Mouse (Mus musculus) C2C12 (cell line): Measurements from ENCODE around the gene Zfp266. TPM values are rescaled to one million over a fixed set of nuclear protein-coding genes. Genes with fewer than 3 reads are reported as not detected.
A peak's percentile ranks its signal among the peaks of the same experiment; 100 is the strongest.

Experiments
- H3K27me3 ChIP-seq: one replicate; pipeline ENCODE4 v1.6.1; 2011; ENCODE audit not compliant: control insufficient read depth, insufficient read depth, insufficient read length
- H3K36me3 ChIP-seq: one replicate; pipeline ENCODE4 v1.6.1; 2011; ENCODE audit not compliant: control insufficient read depth, insufficient read depth
- H3K4me3 ChIP-seq: one replicate; pipeline ENCODE4 v1.5.1; 2011; ENCODE audit warnings: mild to moderate bottlenecking, control low read depth; ENCODE audit not compliant: poor library complexity, insufficient read depth, severe bottlenecking
- H3K79me2 ChIP-seq: one replicate; pipeline ENCODE4 v1.6.1; 2011; ENCODE audit not compliant: control insufficient read depth, insufficient read depth
- H3K79me3 ChIP-seq: one replicate; pipeline ENCODE4 v1.6.1; 2011; ENCODE audit warnings: low read depth, control low read depth
- H3ac ChIP-seq: one replicate; pipeline ENCODE3; 2011; ENCODE audit warnings: low read depth; ENCODE audit not compliant: control insufficient read depth, insufficient read length
- CEBPB ChIP-seq: IDR thresholded peaks from one replicate; pipeline ENCODE4 v1.6.1; 2011; ENCODE audit warnings: low read depth, mild to moderate bottlenecking, control low read depth, moderate library complexity
- CTCF ChIP-seq: IDR thresholded peaks from one replicate; pipeline ENCODE4 v1.5.1; 2011; ENCODE audit not compliant: control insufficient read depth, insufficient read depth, insufficient read length
- FOSL1 ChIP-seq: IDR thresholded peaks from one replicate; pipeline ENCODE4 v1.8.0; 2011; ENCODE audit warnings: mild to moderate bottlenecking, low read length; ENCODE audit not compliant: poor library complexity, insufficient read depth, severe bottlenecking
- MAX ChIP-seq: IDR thresholded peaks from one replicate; pipeline ENCODE4 v1.6.1; 2011; ENCODE audit warnings: mild to moderate bottlenecking, control low read depth
- MYOD1 ChIP-seq: IDR thresholded peaks from one replicate; pipeline ENCODE4 v1.6.1; 2011; ENCODE audit warnings: low read depth; ENCODE audit not compliant: control insufficient read depth, insufficient read length
- MYOG ChIP-seq: IDR thresholded peaks from one replicate; pipeline ENCODE4 v1.6.1; 2011; ENCODE audit not compliant: control insufficient read depth, insufficient read length; ENCODE audit errors: extremely low read depth
- USF1 ChIP-seq: IDR thresholded peaks from one replicate; pipeline ENCODE4 v1.6.1; 2011; ENCODE audit warnings: low read depth, mild to moderate bottlenecking, control low read depth, moderate library complexity
- polyA plus RNA-seq: library from polyadenylated mRNA; unstranded; fragments of >200 nt; fragmentation: generic; extraction: Trizol; gene quantifications from one replicate; pipeline ENCODE4 v1.2.1, GENCODE M21; 2012; ENCODE audit warnings: missing spikeins

Zfp266 gene
- polyA plus RNA-seq, 1 experiment, result 7.5 TPM

DNA sequence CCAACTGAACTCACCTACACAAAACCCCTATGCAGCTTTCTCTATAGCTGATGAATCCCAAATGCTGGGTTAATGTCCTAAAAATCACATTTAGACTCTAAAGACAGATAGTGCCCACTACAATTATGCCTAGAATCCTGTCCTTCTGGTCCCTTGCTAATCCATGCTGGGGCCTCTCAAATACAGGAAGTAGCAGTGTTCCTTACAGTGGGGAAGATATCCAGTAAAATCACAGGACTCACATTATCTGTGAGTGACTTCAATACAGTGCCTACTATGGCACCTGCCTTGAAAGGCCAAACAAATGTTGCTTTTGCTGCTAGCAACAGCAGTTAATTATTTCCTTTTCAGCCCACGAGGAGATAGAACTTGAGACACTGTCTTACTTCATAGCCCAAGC, 10.9 kb downstream of the Zfp266 start:
- Histone ChIP-seq H3K27me3 (no peaks in the 10 kb centered on the region), H3K79me3 (peaks cover 61% of the 10 kb centered on the region), H3K79me2 (peaks cover 90% of the 10 kb centered on the region), H3K36me3 (peaks cover 50% of the 10 kb centered on the region), H3ac (no peak overlapping the region), H3K4me3 (no peak overlapping the region)
- TF ChIP-seq CTCF (no peak), FOSL1 (no peak), MAX (no peak), MYOD1 (no peak), USF1 (no peak), MYOG (no peak), CEBPB (no peak)

GRCm38 (mm10) chr9:20509676-20510075, 11.5 kb downstream of the Zfp266 start:
- H3ac ChIP-seq, result no peak overlapping the region
- H3K27me3 ChIP-seq, result no peaks in the 10 kb centered on the region
- peaks cover 57% of the 10 kb centered on the region for H3K79me3 ChIP-seq
- peaks cover 83% of the 10 kb centered on the region for H3K79me2 ChIP-seq
- H3K4me3 ChIP-seq, result no peak overlapping the region
- peaks cover 50% of the 10 kb centered on the region for H3K36me3 ChIP-seq
- TF ChIP-seq USF1 (no peak), CEBPB (no peak), FOSL1 (no peak)

GRCm38 (mm10) chr9:20504801-20505200, 16.4 kb downstream of the Zfp266 start:
- Histone ChIP-seq H3K27me3 (no peaks in the 10 kb centered on the region), H3K36me3 (peaks cover 71% of the 10 kb centered on the region), H3K4me3 (no peak overlapping the region), H3K79me3 (peaks cover 21% of the 10 kb centered on the region), H3K79me2 (peaks cover 56% of the 10 kb centered on the region), H3ac (no peak overlapping the region)
- TF ChIP-seq USF1, result no peak
- no peak for TF ChIP-seq MYOG
- TF ChIP-seq FOSL1, result no peak
- TF ChIP-seq MYOD1, result no peak
- TF ChIP-seq CEBPB, result no peak
- no peak for TF ChIP-seq MAX
- no peak for TF ChIP-seq CTCF

DNA sequence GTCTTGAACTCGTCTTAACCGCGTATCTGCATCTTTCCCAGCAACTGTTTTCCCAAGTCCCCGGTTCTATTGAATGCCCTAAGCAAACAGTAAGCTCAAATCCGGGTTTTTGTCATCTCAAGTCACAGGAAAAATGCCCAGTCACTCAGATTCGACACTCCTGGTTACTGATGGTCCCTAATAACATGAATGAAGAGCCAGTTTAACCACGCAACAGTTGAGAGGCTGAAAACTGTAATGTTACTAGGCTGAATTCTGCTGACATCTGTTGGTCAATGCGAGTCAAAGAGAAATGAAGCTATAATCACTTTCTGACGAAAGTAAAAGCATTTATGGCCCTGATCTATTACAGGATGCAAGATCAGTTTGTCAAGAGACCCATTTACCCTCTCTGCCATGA, 27.9 kb downstream of the Zfp266 start:
- no peaks in the 10 kb centered on the region for H3K27me3 ChIP-seq
- TF ChIP-seq CTCF, result no peak
- TF ChIP-seq MYOD1, result no peak
- TF ChIP-seq MAX, result no peak
- no peak for TF ChIP-seq MYOG
- TF ChIP-seq FOSL1, result no peak
- TF ChIP-seq USF1, result no peak
- no peak for TF ChIP-seq CEBPB
- H3K36me3 ChIP-seq, result peaks cover 27% of the 10 kb centered on the region
- peaks cover 17% of the 10 kb centered on the region for H3K79me3 ChIP-seq
- H3ac ChIP-seq, result peak overlapping the region; percentile 26
- peak overlapping the region; percentile 65 for H3K4me3 ChIP-seq
- peaks cover 41% of the 10 kb centered on the region for H3K79me2 ChIP-seq

GRCm38 (mm10) chr9:20492527-20493233, 28.5 kb downstream of the Zfp266 start, which contains the start of gene Zfp426:
Gene Zfp426 (minus strand): TSS chr9:20492746.
- Histone ChIP-seq H3ac (peak within 1 kb of the TSS; percentile 96), H3K27me3 (no peaks in the 10 kb centered on the region), H3K4me3 (peak within 1 kb of the TSS; percentile 65), H3K79me2 (peaks cover 46% of the 10 kb centered on the region), H3K79me3 (peaks cover 17% of the 10 kb centered on the region), H3K36me3 (peaks cover 21% of the 10 kb centered on the region)
- TF ChIP-seq MYOD1 (no peak), MAX (peak; percentile 17)

DNA sequence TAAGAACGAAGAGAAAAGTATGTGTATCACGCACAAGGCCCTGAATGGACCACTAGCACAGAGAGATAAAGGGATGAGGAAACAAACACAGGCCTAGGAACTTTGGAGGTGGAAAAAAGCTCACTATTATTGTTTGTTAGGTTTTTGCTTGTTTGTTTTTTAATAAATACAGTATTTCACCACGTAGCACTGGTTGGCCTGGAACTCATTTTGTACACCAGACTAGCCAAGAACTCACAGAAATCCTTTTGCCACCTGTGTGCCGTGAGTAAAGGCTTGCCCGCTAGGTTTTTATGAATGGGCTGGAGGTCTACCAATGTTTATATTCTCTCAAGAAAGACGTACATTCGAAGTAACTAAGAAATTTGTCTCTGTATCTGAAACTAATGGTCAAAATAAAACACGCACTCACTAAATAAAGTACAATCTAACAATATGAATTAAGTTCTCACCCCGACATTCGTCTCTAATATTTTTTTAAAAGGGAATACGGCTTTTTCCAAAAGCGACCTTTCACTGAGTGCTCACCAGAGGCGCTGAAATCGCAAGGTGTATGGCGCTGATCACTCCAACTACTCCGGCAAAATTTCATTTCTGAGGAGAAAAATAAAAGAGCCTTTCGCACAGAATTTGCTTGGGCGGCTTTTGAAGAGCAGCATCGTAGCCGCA, 29.2 kb downstream of the Zfp266 start:
- H3K27me3 ChIP-seq, result no peaks in the 10 kb centered on the region
- peak overlapping the region; percentile 65 for H3K4me3 ChIP-seq
- TF ChIP-seq FOSL1 (no peak), CEBPB (no peak)
- H3K79me3 ChIP-seq, result peaks cover 13% of the 10 kb centered on the region
- H3K36me3 ChIP-seq, result peaks cover 15% of the 10 kb centered on the region
- peaks cover 46% of the 10 kb centered on the region for H3K79me2 ChIP-seq
- peak overlapping the region; percentile 96 for H3ac ChIP-seq
